Mouse (Mus musculus): ENCODE results near the gene Inpp5a. TPM values are rescaled to one million over a fixed set of nuclear protein-coding genes. Genes with fewer than 3 reads are reported as not detected.

Inpp5a gene
- total RNA-seq, 2 experiments from 2014 or later, result 80.9 to 101 TPM

DNA sequence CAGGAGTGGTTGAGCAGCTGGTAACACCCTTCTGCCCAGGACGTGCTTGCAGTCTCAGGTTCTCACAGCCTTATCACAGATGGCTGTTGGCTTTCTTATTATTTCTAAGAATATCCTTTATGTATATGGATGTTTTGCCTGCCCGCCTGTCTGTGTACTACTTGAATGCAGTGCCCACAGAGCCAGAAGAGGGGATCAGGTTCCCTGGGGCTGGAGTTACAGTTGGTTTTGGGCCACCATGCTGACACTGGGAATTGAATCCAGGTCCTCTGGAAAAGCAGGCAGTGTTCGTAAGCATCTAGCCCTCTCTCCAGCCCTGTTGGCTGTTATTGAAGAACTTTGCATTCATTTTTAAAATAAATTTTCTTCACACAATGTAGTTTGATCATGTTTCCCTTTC is 50.1 kb downstream of the Inpp5a start:
- DNase-seq (ENCODE audit: low spot score in 2 of 2), result no peak

DNA sequence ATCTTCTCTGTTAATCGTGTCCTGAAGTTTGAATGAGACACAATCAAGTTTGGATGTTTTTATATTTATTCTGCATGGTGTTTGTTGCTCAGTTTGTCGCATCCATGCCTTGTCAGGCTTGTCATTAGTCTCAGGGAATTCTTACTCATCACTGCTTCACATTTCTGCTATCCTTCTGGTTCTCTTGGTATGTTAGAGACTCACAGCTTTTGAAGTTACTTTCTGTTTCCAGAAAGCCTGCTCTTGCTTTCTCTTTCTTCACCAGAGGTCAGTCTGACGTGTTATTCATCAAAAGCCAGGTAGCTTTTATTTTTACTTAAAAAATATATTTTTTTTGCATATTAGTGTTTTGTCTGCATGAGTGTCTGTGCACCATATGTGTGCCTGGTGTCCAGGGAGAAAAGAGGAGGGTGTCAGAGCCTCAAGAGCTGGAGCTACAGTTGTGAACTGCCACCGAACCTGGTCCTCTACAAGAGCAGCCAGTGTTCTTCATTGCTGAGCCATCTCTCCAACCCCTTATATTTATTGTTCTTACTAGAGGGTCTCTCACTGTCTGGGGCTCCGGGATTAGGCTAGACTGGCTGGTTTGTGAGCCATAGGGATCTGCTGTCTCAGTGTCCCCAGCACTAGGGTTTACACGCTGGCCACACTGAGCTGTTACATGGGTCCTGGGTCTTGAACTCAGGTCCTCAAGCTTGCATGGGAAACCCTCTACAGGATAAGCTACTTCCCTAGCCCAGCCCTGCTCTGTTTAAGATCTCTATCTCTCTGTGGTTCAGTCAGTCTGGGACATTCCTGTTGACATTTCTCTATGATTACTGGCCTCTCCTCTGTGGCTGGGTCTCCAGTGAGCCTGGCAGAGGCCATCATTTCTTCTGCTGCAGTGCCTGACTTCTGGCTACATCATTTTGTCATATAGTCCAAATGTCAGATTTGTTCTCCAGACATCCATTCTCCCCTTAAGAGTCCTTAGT is 51.3 kb downstream of the Inpp5a start:
- no peak for DNase-seq (ENCODE audit: low spot score in 2 of 2)

DNA sequence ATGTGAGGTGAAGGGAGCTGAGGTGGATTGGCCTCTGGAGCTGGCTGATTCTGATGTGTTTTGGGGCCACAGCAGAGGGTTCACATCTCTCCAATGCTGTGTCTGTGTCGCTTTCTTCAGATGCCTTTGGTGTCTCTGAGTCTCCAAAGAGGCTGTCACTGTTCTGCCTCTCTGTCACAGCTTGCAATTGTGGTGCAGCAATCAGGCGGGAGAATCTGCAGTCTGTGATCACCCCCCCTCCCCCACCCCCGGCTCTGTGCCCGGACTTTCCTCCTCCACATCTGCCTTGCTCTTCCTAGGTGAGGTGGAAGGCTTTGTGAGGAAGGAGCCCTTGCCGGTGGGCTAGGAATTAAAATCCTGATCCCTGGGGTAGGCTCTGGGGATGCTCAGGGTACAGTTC is 52.1 kb downstream of the Inpp5a start:
- DNase-seq (ENCODE audit: low spot score in 2 of 2), result no peak

DNA sequence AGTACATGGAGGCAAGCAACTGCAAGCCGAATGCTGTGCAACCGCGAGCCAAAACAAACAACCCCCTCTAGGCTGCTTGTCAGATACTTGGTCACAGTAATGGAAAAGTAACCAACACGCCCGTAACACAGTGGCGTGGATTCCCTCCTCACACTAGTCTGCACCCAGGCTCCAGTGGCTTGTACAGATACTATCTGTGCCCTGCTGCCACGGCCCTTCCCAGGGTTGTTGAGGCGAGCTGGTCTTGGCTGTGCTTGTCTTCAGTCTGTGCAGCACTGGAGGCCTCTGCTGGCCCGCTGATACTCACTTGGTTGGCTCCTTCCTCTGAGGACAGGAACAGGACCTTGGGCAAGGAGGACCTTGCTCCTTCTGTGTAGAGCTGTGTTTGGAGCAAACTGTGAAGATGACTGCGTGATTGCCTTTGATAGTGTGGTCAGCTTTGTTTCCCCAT is 52.9 kb downstream of the Inpp5a start:
- no peak for DNase-seq (ENCODE audit: low spot score in 2 of 2)

DNA sequence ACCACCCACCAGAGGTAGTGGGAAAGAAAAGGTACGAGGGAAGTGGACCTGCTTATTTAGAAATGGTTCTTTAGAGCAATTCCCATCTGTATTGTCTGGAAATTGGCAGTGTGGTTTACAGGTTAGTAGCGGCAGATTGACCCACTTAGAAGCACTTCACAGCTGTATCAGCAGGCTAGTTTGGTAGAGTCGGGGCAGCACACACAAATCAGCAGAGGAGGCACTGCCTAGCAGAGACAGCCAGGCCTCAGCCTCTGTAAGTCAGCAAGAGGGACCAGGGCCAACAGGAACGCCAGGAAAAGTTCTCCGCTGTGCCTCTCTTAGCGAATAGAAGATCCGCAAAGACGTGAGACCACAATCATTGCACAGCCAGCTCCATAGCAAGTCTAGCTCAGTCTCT is 56.7 kb downstream of the Inpp5a start:
- no peak for DNase-seq (ENCODE audit: low spot score in 2 of 2)

DNA sequence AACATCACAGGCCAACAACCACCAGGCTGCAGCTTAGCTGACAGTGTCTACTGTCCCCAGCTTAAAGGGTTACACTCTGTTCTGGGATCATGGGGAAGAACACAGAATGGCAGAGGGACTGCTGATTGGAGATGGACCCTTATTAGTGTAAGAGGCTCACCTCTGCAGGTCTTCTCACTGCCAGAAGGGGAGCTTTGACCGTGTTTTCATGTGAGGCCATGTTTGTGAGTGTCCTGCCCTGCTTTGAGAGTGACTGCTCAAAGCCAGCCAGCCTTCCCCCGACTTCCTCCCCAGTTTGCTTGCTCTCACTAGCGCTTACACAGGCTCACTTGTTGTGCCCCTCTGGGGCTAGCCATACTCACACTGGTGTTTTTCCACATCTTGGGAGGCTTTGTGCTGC is 58.5 kb downstream of the Inpp5a start:
- no peak for DNase-seq (ENCODE audit: low spot score in 2 of 2)

DNA sequence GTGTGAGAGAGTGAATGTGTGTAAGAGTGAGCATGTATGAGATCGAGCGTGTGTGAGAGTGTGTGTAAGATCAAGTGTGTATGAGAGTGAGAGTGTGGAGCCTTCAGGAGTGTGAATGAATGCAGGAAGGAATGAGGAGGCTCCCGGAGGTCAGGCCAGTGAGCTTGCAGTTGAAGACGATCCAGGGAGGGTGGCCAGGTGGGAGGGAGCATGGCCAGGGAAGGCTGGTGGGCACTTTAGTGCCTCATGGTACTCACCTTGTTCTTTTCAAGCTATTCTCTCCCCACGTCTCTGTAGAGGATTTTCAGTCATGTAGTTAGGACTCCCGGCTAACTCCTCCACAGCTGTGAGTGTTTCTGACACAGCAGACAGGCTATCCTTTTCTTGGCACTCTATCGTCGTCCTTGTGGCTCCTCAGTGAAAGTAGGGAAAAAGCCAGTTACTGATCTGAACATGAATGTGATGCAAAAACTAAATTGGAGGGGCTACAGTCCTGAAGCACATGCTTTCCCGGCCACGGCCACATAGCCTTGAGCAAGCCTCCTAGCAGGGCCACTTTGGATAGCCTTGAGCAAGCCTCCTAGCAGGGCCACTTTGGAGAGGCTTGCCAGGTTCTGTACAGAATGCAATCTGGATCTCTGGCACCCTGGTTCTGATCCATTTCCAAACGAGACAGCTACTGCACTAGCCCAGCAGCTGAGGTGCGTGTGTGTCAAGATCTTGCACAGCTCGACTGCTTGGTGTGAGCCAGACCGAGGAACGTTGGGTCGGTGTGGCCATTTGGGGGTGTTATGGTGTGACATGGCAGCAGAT is 61.5 kb downstream of the Inpp5a start:
- DNase-seq (ENCODE audit: low spot score in 2 of 2), result peak in 1 of 2 experiments; percentile 36

DNA sequence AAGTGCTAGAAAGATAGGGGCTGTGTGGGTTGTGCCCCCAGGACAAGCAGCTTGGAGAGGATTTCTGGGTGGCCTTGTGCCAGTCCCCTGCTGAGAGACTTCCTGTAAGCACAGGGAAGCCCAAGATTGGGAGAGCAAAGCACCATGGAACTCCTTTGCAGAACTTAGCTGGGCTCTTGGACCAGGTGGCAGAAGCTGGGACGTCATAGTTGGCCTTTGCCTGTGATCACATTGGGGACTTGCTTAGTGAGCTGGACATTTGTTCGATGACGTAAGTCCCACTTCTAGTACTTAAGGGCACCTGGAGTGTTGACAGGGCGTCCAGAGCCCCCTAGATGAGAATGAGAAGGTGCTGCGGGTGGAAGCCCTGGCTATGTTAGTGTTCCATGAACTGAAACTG is 62.8 kb downstream of the Inpp5a start:
- DNase-seq (ENCODE audit: low spot score in 2 of 2), result no peak

DNA sequence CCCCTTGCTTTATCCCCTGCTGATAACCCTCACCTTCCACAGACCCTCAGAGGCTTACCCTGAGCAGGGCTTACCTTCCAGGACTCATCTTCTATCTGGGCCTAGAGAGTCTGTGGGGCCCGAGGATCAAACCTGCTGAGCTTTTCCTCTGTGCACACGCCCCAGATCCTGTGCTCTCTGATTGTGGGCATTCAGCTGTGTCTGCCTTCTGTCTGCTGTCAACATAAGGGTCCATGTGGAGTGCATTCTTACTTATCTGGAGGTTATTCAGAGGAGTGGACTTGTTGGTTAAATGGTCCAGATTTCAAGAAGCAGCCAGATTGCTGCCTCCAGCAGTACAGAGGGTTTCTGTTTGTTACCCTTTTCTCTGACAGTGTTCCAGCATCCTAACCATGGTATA is 63.3 kb downstream of the Inpp5a start:
- DNase-seq (ENCODE audit: low spot score in 2 of 2), result no peak

DNA sequence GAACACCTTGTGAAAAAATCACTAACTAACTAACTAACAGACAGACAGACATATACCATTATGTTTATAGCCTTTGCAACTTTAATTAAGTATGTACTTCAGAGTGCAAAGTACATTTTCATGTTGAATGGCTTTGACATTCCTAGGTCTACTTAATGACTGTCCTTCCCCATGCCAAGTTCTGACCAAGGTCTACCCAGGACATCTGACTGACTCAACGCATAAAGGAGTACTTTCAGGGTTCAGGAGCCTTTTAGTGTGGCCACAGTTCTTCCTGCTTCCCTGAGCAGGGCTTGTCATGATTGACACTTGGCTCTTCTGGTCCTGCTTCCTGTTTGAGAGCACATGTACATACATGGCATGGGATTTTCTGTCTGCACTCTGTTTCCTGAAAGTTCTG is 64.3 kb downstream of the Inpp5a start:
- no peak for DNase-seq (ENCODE audit: low spot score in 2 of 2)

DNA sequence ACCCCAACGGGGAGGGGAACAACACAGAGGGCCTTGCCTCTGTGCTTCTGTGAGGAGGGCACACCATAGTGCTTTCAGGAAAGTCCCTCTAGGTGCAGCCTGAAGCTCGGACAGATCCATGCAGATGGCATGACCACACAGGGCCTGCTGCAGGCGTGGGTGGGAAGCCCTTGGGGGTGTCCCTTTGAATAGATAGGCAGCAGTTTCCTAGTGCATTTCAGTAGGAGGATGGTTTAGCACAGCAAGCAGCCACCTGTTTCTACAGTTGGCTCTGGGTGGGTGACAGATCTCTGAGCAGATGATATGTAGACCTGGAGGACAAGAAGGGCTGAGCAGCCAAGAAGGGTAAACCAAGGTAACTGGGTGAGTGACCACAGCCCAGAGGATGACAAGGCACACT is 65.4 kb downstream of the Inpp5a start:
- DNase-seq (ENCODE audit: low spot score in 2 of 2), result no peak

DNA sequence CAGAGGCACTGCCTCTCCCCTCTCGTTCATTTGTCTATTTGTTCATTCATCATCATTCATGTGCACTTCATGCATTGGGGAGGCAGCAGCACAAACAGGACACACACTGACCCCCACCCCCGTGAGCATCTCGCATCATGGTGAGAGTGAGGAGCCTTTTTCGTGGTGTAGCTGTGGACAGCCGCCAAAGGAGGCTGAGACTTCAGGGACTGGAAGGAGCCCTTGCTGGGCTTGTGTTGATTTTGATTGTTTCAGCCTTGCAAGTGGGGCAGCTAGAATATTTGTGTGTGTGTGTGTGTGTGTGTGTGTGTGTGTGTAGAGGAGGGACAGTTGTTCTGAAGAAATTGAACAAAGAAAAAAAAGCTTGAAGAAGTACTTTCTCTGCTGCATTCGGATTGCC is 67.8 kb downstream of the Inpp5a start:
- DNase-seq (ENCODE audit: low spot score in 2 of 2), result no peak

DNA sequence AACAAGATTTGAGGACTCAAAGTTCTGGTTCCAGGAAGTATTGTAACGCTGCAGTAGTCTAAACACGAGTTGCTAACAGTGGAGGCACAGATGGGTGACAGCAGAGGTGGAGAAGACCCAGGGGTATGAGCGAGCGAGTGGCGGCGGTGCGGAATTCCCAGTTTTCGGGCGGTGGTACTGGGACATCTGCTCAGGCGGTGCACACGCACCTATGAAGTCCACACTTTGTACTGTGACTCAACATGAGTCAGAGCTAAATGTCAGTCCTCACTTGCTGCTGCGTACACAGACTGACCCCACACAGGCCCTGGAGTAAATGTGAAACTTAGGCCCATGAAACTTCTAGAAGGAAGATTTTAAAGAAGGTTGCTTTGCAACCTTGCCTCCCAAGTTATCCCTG is 72.4 kb downstream of the Inpp5a start:
- no peak for DNase-seq (ENCODE audit: low spot score in 2 of 2)

DNA sequence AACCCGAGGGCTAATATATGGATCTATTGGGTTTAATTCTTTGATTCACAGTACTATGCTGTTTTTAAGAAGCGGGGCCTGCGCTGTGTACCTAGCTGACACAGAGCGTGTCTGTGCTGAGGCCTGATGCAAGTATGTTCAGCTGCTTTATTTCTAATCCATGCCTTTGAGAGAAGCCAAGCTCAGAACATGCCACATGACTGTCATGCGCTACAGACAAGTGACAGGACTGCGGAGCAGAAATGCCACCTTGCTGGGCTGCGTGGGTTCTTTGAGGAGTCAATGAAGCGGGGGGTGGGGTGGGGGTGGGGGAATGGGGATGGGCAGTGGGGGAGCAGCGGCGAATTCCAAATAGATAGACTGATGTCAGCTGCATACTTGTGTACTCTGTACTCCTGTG is 73.2 kb downstream of the Inpp5a start:
- DNase-seq (ENCODE audit: low spot score in 2 of 2), result no peak

DNA sequence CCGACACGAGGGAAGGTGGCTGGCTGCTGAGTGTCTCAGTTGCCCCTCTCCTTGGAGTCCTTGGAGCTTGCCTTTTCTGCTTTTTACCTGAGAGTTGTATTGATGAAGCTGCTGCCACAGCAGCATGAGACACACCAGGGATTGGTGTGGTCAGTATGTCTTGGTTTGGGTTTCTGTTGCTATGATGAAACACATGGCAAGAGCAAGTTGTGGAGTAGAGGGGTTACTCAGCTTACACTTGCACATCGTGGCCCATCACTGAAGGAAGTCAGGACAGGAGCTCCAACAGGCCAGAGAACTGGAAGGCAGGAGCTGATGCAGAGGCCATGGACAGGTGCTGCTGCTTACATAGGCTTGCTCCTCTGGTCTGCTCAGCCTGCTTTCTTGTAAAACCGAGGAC is 76.6 kb downstream of the Inpp5a start:
- DNase-seq (ENCODE audit: low spot score in 2 of 2), result no peak

DNA sequence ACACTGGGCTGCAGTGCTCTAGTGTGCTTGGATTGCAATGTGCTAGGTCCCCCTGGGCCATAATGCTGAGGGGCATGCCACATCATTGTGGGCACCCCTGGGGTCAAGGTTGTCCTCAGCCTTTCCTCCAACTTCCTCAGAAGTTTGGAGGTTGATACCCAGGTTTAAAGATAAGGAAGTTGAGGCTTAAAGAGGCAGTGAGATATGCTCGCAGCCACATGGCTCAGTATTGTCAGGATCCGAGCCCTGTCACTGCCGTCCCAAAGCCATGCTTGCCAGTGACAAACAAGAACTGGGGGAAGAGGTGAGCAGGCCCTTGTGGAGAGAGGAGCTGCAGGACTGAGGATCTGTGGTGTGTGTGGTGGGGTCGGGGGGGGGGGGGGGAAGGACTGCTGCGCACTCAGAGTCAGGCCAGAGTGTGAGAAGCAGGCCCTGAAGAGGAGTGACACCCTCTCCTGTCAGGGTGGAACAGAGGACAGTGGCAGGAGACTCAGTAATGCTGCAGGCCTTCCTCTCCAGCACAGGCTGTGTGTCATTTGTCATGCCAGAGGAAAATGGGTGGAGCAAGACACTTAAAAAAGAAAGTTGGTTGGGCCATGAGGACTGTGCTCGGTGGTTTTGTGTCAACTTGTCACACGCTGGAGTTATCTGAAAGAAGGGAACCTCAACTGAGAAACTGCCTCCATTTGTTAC is 77.7 kb downstream of the Inpp5a start:
- no peak for DNase-seq (ENCODE audit: low spot score in 2 of 2)

DNA sequence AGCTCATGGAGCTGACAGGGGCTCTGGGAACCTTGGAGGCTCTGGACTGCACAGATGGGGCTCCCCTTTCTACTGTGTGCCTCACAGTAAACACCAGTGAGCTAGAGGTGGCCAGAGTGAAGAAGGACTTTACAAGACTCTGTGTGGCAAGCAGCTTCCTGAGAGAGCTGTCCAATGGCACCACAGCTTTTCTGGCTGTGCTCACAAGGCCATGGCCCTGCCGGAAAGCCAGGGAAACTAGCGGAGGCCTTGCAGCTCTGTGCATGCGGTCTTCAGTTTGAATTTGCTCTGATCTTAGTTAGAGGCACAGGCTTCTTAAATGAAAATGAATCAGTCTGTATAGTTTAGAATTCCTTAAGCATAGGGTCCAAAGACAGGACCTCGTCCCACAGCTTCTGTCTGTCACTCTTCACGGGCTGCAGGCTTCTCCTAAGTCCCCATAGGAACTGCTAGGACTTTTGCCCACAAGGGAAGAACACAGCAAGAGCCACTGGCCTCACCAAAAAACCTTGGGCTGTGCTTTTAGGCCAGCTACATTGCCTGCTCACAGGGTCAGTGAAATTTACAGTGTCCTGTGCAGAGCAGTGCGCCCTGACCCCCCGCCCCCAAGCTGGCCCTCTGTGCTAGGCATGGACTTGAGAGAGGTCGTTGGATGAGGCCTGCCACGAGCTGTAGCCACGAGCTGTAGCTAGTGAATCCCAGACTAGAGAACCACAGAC is 78.4 kb downstream of the Inpp5a start:
- DNase-seq (ENCODE audit: low spot score in 2 of 2), result peak in 1 of 2 experiments; percentile 35

DNA sequence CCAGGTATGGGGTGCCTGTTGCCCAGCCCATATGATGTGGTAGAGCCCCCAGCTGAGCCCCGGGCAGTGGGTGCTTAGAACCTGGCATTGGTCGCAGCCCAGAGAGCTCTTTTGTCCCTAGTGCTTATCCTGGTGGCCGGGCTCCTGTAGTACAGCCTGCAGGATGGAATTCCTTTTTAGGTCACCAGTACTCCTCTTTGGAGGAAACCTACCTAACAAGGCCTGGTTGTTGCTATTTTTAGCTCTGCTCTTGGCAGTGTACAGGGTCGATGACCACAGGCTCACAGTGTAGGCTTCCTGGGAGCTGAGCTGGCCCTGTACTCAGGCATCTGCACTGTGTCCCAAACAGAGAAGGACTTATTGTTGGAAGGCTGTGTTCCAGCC is 79.0 kb downstream of the Inpp5a start:
- peak in 1 of 2 experiments; percentile 32 for DNase-seq (ENCODE audit: low spot score in 2 of 2)

DNA sequence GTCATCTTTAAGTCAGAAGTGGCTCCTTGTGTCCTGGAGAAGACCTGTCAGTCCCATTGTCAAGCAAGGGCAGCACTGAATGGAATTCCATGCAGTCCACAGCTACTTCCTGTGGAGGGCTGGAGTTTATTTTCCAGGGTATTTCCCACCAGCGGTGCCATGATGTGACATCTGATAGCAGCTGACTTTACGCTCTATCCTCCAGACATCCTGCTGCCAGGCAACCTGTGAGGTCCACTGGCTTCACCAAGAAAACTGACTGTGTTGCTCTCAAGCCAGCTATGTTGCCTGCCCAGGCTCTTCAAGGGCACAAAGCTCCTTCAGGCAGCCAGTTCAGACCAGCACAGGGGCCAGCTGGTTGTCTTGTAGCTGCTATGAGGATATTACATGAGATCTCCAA is 79.5 kb downstream of the Inpp5a start:
- DNase-seq (ENCODE audit: low spot score in 2 of 2), result no peak

DNA sequence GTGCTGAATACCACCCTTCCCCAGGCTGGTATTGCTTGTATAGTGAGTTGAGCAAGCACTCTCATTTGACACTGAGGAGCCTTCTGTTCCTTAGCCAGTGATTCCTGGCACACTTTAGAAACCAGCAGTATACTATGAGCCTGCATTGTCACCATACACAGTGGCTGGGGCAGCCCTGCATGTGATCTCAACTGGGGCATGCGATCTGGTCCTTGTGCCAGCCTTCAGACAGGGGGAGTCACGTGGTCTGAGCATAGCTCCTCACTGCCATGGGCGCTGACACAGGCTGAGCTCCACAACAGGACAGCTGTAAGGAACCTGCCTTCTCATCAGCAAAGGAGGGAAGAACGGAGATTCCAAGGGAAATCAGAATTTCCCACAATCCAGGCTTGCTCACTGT is 80.5 kb downstream of the Inpp5a start:
- no peak for DNase-seq (ENCODE audit: low spot score in 2 of 2)

DNA sequence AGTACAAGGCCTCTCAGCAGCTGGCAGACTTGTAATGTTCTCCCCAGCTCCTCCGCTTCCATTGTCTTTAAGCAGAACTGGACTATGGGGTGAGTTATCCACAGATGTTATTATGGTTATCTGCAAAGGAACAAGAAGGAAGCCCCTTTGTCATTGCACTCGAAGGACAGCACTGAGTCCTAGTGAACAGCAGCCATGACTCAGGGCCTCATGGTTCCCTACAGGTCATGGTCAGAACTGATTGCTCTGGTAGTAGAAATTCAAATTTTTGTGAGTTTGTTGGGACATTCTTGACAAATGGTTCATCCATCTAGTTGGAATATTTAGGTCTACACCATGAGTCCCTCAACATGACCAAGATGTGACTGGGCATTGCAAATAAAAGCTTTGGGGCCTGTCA is 81.6 kb downstream of the Inpp5a start:
- no peak for DNase-seq (ENCODE audit: low spot score in 2 of 2)
